Mouse (Mus musculus): ENCODE measurements around the gene Fxyd2. TPM values are rescaled to one million over a fixed set of nuclear protein-coding genes. Genes with fewer than 3 reads are reported as not detected.

Fxyd2 gene
- total and polyA plus RNA-seq, 2 experiments from 2014 or later = 16.6 to 22.7 TPM

GRCm38 (mm10) chr9:45389596-45389995, 9.9 kb upstream of the Fxyd2 start:
- ATAC-seq = no peak

GRCm38 (mm10) chr9:45391299-45391698, 8.2 kb upstream of the Fxyd2 start:
- DNase-seq = no peak

More at GRCm38 (mm10) chr9:45389596-45389995, 9.9 kb upstream of the Fxyd2 start:
- H3K4me3 ChIP-seq (ENCODE audit: low read depth, low read length) = no peak overlapping the region
- no peak overlapping the region for H3K9ac ChIP-seq
- TF ChIP-seq CTCF (IDR thresholded peaks at IDR 0.05; ENCODE audit: low read depth) = no peak
- H3K27me3 ChIP-seq (ENCODE audit: insufficient read depth, low read length) = no peaks in the 10 kb centered on the region
- WGBS = 86% methylated on average over 8 of the region's 8 CpGs
- no peak for DNase-seq
- H3K4me2 ChIP-seq (ENCODE audit: low read depth) = no peak overlapping the region
- H3K27ac ChIP-seq (ENCODE audit: low read depth, low read length) = no peak overlapping the region
- no peaks in the 10 kb centered on the region for H3K9me3 ChIP-seq (ENCODE audit: low read length)
- H3K4me1 ChIP-seq (ENCODE audit: insufficient read depth) = no peaks in the 10 kb centered on the region
- peaks cover 43% of the 10 kb centered on the region for H3K36me3 ChIP-seq (ENCODE audit: insufficient read depth)

GRCm38 (mm10) chr9:45395218-45395617, 4.3 kb upstream of the Fxyd2 start:
- no peaks in the 10 kb centered on the region for H3K9me3 ChIP-seq (ENCODE audit: low read length)
- TF ChIP-seq CTCF (IDR thresholded peaks at IDR 0.05; ENCODE audit: low read depth) = no peak
- 92% methylated on average over 6 of the region's 6 CpGs for WGBS
- no peak overlapping the region for H3K27ac ChIP-seq (ENCODE audit: low read depth, low read length)
- no peak overlapping the region for H3K4me3 ChIP-seq (ENCODE audit: low read depth, low read length)
- no peak overlapping the region for H3K4me2 ChIP-seq (ENCODE audit: low read depth)
- peaks cover 63% of the 10 kb centered on the region for H3K36me3 ChIP-seq (ENCODE audit: insufficient read depth)
- ATAC-seq (no peak), DNase-seq (no peak)
- H3K9ac ChIP-seq = no peak overlapping the region
- H3K4me1 ChIP-seq (ENCODE audit: insufficient read depth) = no peaks in the 10 kb centered on the region
- H3K27me3 ChIP-seq (ENCODE audit: insufficient read depth, low read length) = no peaks in the 10 kb centered on the region

More at GRCm38 (mm10) chr9:45391299-45391698, 8.2 kb upstream of the Fxyd2 start:
- Histone ChIP-seq H3K27me3 (ENCODE audit: insufficient read depth, low read length) (no peaks in the 10 kb centered on the region), H3K36me3 (ENCODE audit: insufficient read depth) (peaks cover 60% of the 10 kb centered on the region), H3K4me3 (ENCODE audit: low read depth, low read length) (no peak overlapping the region), H3K9ac (no peak overlapping the region), H3K9me3 (ENCODE audit: low read length) (no peaks in the 10 kb centered on the region), H3K4me1 (ENCODE audit: insufficient read depth) (no peaks in the 10 kb centered on the region), H3K4me2 (ENCODE audit: low read depth) (no peak overlapping the region), H3K27ac (ENCODE audit: low read depth, low read length) (no peak overlapping the region)
- TF ChIP-seq CTCF (IDR thresholded peaks at IDR 0.05; ENCODE audit: low read depth) = no peak
- ATAC-seq = no peak
- 75% methylated on average over 7 of the region's 7 CpGs for WGBS

GRCm38 (mm10) chr9:45395796-45396195, 3.7 kb upstream of the Fxyd2 start:
- no peak for TF ChIP-seq CTCF (IDR thresholded peaks at IDR 0.05; ENCODE audit: low read depth)
- Histone ChIP-seq H3K4me2 (ENCODE audit: low read depth) (no peak overlapping the region), H3K27me3 (ENCODE audit: insufficient read depth, low read length) (no peaks in the 10 kb centered on the region), H3K9ac (no peak overlapping the region), H3K36me3 (ENCODE audit: insufficient read depth) (peaks cover 58% of the 10 kb centered on the region), H3K4me3 (ENCODE audit: low read depth, low read length) (no peak overlapping the region), H3K27ac (ENCODE audit: low read depth, low read length) (no peak overlapping the region), H3K4me1 (ENCODE audit: insufficient read depth) (no peaks in the 10 kb centered on the region), H3K9me3 (ENCODE audit: low read length) (no peaks in the 10 kb centered on the region)
- no peak for ATAC-seq
- WGBS = 79% methylated on average over 3 of the region's 3 CpGs
- DNase-seq = no peak

DNA sequence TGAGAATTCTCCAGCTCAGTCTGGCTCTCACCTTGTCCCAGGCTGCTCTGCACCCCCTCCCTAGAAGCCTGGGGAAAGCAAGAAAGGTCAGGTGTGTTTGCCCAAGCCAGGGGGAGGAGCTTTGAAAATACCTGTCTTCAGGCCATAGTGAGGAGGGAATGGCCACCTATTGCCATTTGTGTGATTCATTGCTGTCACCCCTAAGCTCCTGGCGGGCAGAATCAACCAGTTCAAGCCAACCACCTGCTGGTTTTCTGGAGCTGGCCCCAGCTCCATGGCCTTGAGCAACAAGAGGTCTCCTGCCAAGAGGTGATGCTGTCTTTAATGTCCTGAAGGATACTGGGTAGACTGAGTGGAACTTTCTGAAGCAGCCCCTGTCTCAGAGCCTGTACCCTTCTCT, 1.1 kb upstream of the Fxyd2 start:
- H3K27ac ChIP-seq (ENCODE audit: low read depth, low read length) = no peak overlapping the region
- DNase-seq (no peak), ATAC-seq (no peak)
- H3K4me1 ChIP-seq (ENCODE audit: insufficient read depth) = no peaks in the 10 kb centered on the region
- no peak for TF ChIP-seq CTCF (IDR thresholded peaks at IDR 0.05; ENCODE audit: low read depth)
- no peaks in the 10 kb centered on the region for H3K9me3 ChIP-seq (ENCODE audit: low read length)
- no peak overlapping the region for H3K9ac ChIP-seq
- H3K4me2 ChIP-seq (ENCODE audit: low read depth) = no peak overlapping the region
- H3K27me3 ChIP-seq (ENCODE audit: insufficient read depth, low read length) = no peaks in the 10 kb centered on the region
- WGBS = 41% methylated on average over 1 of the region's 1 CpGs
- H3K4me3 ChIP-seq (ENCODE audit: low read depth, low read length) = no peak overlapping the region
- peaks cover 33% of the 10 kb centered on the region for H3K36me3 ChIP-seq (ENCODE audit: insufficient read depth)

DNA sequence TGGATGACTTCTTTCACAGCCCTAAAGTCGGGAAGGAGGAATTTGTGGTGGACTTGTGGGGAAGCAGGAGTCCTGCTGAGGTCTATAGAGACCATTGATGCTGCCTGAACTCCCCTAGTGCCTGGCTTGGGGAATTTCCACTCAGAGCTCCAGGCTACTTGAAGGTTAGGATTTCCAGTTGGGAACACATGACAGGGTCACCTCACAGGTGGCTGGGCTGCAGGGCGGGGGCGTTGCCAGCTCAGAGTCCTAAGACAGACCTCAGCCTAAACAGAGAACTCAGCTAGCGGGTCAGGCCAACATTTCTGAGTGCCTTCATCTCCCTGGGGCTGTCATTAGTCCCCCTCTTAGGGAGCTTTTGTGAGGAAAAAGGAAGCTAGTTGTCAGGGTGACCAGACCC, 2.4 kb downstream of the Fxyd2 start:
- Histone ChIP-seq H3K4me1 (ENCODE audit: insufficient read depth) (no peaks in the 10 kb centered on the region), H3K4me3 (ENCODE audit: low read depth, low read length) (no peak overlapping the region), H3K9ac (no peak overlapping the region), H3K9me3 (ENCODE audit: low read length) (no peaks in the 10 kb centered on the region), H3K27ac (ENCODE audit: low read depth, low read length) (no peak overlapping the region), H3K27me3 (ENCODE audit: insufficient read depth, low read length) (no peaks in the 10 kb centered on the region), H3K4me2 (ENCODE audit: low read depth) (no peak overlapping the region), H3K36me3 (ENCODE audit: insufficient read depth) (no peaks in the 10 kb centered on the region)
- no peak for ATAC-seq
- no peak for TF ChIP-seq CTCF (IDR thresholded peaks at IDR 0.05; ENCODE audit: low read depth)
- no peak for DNase-seq
- 52% methylated on average over 4 of the region's 4 CpGs for WGBS

DNA sequence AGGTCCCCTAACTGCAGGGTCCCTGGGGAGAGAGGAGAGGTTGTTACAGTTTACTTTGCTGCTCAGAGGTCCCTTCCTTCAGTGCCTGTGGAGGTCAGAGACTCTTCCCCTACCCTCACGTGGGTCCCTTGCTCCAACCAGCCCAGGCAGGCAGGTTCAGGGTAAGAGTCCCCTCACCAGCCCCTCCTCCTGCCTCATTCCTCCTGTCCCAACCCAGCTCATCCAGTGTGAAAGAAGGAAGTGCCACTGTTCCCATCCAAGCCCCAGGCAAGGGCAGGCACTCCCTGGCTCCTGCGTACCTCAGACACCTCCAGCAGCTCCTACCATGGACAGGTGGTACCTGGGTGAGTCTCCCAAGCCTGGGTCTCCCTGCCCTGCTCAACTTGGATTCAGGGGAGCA, 3.5 kb downstream of the Fxyd2 start:
- ATAC-seq (no peak), DNase-seq (no peak)
- no peak overlapping the region for H3K9ac ChIP-seq
- H3K27me3 ChIP-seq (ENCODE audit: insufficient read depth, low read length) = no peaks in the 10 kb centered on the region
- no peak overlapping the region for H3K4me2 ChIP-seq (ENCODE audit: low read depth)
- TF ChIP-seq CTCF (IDR thresholded peaks at IDR 0.05; ENCODE audit: low read depth) = no peak
- no peaks in the 10 kb centered on the region for H3K9me3 ChIP-seq (ENCODE audit: low read length)
- no peaks in the 10 kb centered on the region for H3K4me1 ChIP-seq (ENCODE audit: insufficient read depth)
- no peak overlapping the region for H3K27ac ChIP-seq (ENCODE audit: low read depth, low read length)
- H3K4me3 ChIP-seq (ENCODE audit: low read depth, low read length) = no peak overlapping the region
- H3K36me3 ChIP-seq (ENCODE audit: insufficient read depth) = no peaks in the 10 kb centered on the region
- 68% methylated on average over 2 of the region's 2 CpGs for WGBS

DNA sequence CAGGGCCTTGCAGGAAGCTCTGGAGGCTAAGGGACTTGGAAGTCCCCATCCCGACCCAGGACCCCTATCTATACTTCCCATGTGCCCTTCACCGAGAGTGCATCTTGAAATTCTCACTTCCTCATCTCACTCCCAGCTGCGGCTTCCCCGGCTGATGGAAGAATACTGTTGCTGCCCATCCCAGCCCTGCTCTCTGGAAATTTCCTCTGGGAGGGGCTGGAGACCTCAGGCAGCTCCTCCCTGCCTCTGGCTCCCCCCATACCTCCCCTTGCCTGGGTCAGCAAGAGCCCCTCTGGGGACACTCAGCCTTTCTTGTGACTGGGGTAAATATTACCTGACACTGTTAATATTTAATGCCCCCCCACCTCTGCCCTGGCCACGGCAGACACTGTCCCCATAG, 6.2 kb downstream of the Fxyd2 start:
- H3K9me3 ChIP-seq (ENCODE audit: low read length) = no peaks in the 10 kb centered on the region
- no peak for TF ChIP-seq CTCF (IDR thresholded peaks at IDR 0.05; ENCODE audit: low read depth)
- ATAC-seq (no peak), DNase-seq (no peak)
- no peak overlapping the region for H3K4me2 ChIP-seq (ENCODE audit: low read depth)
- H3K27ac ChIP-seq (ENCODE audit: low read depth, low read length) = no peak overlapping the region
- no peaks in the 10 kb centered on the region for H3K4me1 ChIP-seq (ENCODE audit: insufficient read depth)
- H3K4me3 ChIP-seq (ENCODE audit: low read depth, low read length) = no peak overlapping the region
- no peaks in the 10 kb centered on the region for H3K27me3 ChIP-seq (ENCODE audit: insufficient read depth, low read length)
- H3K36me3 ChIP-seq (ENCODE audit: insufficient read depth) = no peaks in the 10 kb centered on the region
- 81% methylated on average over 5 of the region's 5 CpGs for WGBS
- no peak overlapping the region for H3K9ac ChIP-seq

Measured in forebrain, postnatal 0 days (tissue).